Mouse (Mus musculus): Measurements from ENCODE around the gene Sgip1.

GRCm38 (mm10) chr4:102833191-102833590 lies 92.1 kb downstream of the Sgip1 start:
- TF ChIP-seq CTCF (conservative IDR thresholded peaks at IDR 0.05; ENCODE audit: low read length) = no peak
- no peak for TF ChIP-seq POU5F1 (IDR thresholded peaks at IDR 0.05; ENCODE audit: borderline replicate concordance, low read length)
